Mouse (Mus musculus): Measurements from ENCODE around the gene Slc35e1. TPM values are rescaled to one million over a fixed set of nuclear protein-coding genes. Genes with fewer than 3 reads are reported as not detected.

The Slc35e1 gene
- total RNA-seq (2014; rRNA removed) (20.0 and 26.5 TPM in 2 replicates), polyA plus RNA-seq (2012; rRNA removed) (55.6 and 59.8 TPM in 2 replicates)

GRCm38 (mm10) chr8:72491680-72492621 lies at the start of gene Slc35e1:
Gene Slc35e1 (minus strand): TSS chr8:72492614.
- Histone ChIP-seq H3K9ac (ENCODE audit: low read depth, low read length) (peak within 1 kb of the TSS; percentile 85), H3K79me2 (ENCODE audit: control insufficient read depth, insufficient read depth, low read length) (peaks cover 23% of the 10 kb centered on the region), H3K27ac (replicated peaks; ENCODE audit: insufficient read depth, low read depth, low read length) (peak within 1 kb of the TSS; percentile 87), H3K36me3 (ENCODE audit: control insufficient read depth, insufficient read depth, low read length) (0 out of 2 replicates have a peak, but pooled peaks cover 2% of the 10 kb centered on the region), H3K4me3 (ENCODE audit: insufficient read depth, low read depth, low read length) (peak within 1 kb of the TSS; percentile 72), H3K27me3 (ENCODE audit: control insufficient read depth, insufficient read depth, low read length) (no peaks in the 10 kb centered on the region), H3K4me1 (ENCODE audit: control insufficient read depth, insufficient read depth, low read length) (peaks cover 31% of the 10 kb centered on the region)
- TF ChIP-seq CTCF (IDR thresholded peaks at IDR 0.05; ENCODE audit: low read depth, low read length) (no peak), POLR2A (IDR thresholded peaks at IDR 0.05; ENCODE audit: extremely low read depth, insufficient read depth, low read length) (no peak)
- WGBS = under 1% methylated on average over 83 of the region's 98 CpGs
- DNase-seq (ENCODE audit: extremely low read depth, low read depth, low spot score) = peak; percentile 56

GRCm38 (mm10) chr8:72539234-72539633 lies 46.8 kb upstream of the Slc35e1 start:
- no peak overlapping the region for H3K27ac ChIP-seq (replicated peaks; ENCODE audit: insufficient read depth, low read depth, low read length)
- H3K9ac ChIP-seq (ENCODE audit: low read depth, low read length) = no peak overlapping the region
- H3K79me2 ChIP-seq (ENCODE audit: control insufficient read depth, insufficient read depth, low read length) = peaks cover 49% of the 10 kb centered on the region
- TF ChIP-seq POLR2A (IDR thresholded peaks at IDR 0.05; ENCODE audit: extremely low read depth, insufficient read depth, low read length) (no peak), CTCF (IDR thresholded peaks at IDR 0.05; ENCODE audit: low read depth, low read length) (peak; percentile 58)
- DNase-seq (ENCODE audit: extremely low read depth, low read depth, low spot score) = peak; percentile 43
- H3K4me3 ChIP-seq (ENCODE audit: insufficient read depth, low read depth, low read length) = no peak overlapping the region
- H3K4me1 ChIP-seq (ENCODE audit: control insufficient read depth, insufficient read depth, low read length) = peaks cover 12% of the 10 kb centered on the region
- no peaks in the 10 kb centered on the region for H3K27me3 ChIP-seq (ENCODE audit: control insufficient read depth, insufficient read depth, low read length)
- H3K36me3 ChIP-seq (ENCODE audit: control insufficient read depth, insufficient read depth, low read length) = no peaks in the 10 kb centered on the region

DNA sequence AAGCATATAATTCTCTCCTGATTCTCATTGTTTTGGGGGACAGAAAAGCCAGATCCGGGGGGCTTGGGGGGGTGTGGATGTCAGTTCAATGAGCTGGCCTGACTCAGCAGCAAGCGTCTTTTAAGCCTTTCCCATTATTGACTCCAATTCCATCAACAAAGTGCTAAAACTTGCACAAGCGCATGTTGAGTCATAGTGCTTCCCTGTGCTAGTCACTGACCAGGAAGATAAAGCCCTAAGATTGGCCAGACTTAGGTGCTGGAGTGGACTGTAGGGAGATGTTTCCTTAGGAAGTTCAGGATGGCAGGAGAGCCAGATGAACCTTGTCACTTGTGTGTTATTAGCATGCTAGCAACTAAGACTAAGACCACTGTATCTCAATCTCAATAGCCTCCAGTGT lies 42.5 kb upstream of the Slc35e1 start:
- TF ChIP-seq CTCF (IDR thresholded peaks at IDR 0.05; ENCODE audit: low read depth, low read length) (no peak), POLR2A (IDR thresholded peaks at IDR 0.05; ENCODE audit: extremely low read depth, insufficient read depth, low read length) (no peak)
- H3K27me3 ChIP-seq (ENCODE audit: control insufficient read depth, insufficient read depth, low read length) = no peaks in the 10 kb centered on the region
- H3K9ac ChIP-seq (ENCODE audit: low read depth, low read length) = no peak overlapping the region
- H3K27ac ChIP-seq (replicated peaks; ENCODE audit: insufficient read depth, low read depth, low read length) = no peak overlapping the region
- no peak overlapping the region for H3K4me3 ChIP-seq (ENCODE audit: insufficient read depth, low read depth, low read length)
- peak; percentile 70 for DNase-seq (ENCODE audit: extremely low read depth, low read depth, low spot score)
- peaks cover 51% of the 10 kb centered on the region for H3K79me2 ChIP-seq (ENCODE audit: control insufficient read depth, insufficient read depth, low read length)
- 38% methylated on average over 3 of the region's 3 CpGs for WGBS
- no peaks in the 10 kb centered on the region for H3K36me3 ChIP-seq (ENCODE audit: control insufficient read depth, insufficient read depth, low read length)
- peaks cover 6% of the 10 kb centered on the region; the same call in 1 of the 2 replicates for H3K4me1 ChIP-seq (ENCODE audit: control insufficient read depth, insufficient read depth, low read length)

DNA sequence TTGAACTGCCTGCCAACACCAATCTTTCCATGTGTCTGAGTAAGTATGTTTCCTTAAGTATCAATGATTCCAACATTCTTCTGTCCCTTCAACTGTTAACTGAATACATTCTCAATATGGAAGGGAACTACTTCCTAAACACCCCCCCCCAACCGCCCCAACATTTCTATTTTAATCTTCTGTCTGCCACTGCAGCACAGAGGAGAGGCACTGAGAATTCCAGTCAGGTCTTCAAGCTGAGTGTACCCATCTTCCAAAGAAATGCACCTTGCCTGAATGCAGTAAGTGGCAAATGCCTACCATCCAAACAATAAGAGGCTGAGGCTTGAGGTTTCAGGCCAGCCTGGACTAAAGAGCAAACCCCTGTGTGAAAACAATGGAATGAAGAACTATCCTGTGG lies 39.7 kb upstream of the Slc35e1 start:
- Histone ChIP-seq H3K36me3 (ENCODE audit: control insufficient read depth, insufficient read depth, low read length) (no peaks in the 10 kb centered on the region), H3K4me1 (ENCODE audit: control insufficient read depth, insufficient read depth, low read length) (peaks cover 6% of the 10 kb centered on the region; the same call in 1 of the 2 replicates), H3K27ac (replicated peaks; ENCODE audit: insufficient read depth, low read depth, low read length) (no peak overlapping the region), H3K9ac (ENCODE audit: low read depth, low read length) (no peak overlapping the region), H3K27me3 (ENCODE audit: control insufficient read depth, insufficient read depth, low read length) (no peaks in the 10 kb centered on the region), H3K79me2 (ENCODE audit: control insufficient read depth, insufficient read depth, low read length) (peaks cover 51% of the 10 kb centered on the region), H3K4me3 (ENCODE audit: insufficient read depth, low read depth, low read length) (no peak overlapping the region)
- 98% methylated on average over 1 of the region's 1 CpGs for WGBS
- TF ChIP-seq CTCF (IDR thresholded peaks at IDR 0.05; ENCODE audit: low read depth, low read length) = no peak
- TF ChIP-seq POLR2A (IDR thresholded peaks at IDR 0.05; ENCODE audit: extremely low read depth, insufficient read depth, low read length) = no peak
- DNase-seq (ENCODE audit: extremely low read depth, low read depth, low spot score) = no peak

GRCm38 (mm10) chr8:72521888-72522287 lies 29.5 kb upstream of the Slc35e1 start:
- H3K27me3 ChIP-seq (ENCODE audit: control insufficient read depth, insufficient read depth, low read length) = no peaks in the 10 kb centered on the region
- H3K36me3 ChIP-seq (ENCODE audit: control insufficient read depth, insufficient read depth, low read length) = no peaks in the 10 kb centered on the region
- TF ChIP-seq POLR2A (IDR thresholded peaks at IDR 0.05; ENCODE audit: extremely low read depth, insufficient read depth, low read length) (no peak), CTCF (IDR thresholded peaks at IDR 0.05; ENCODE audit: low read depth, low read length) (no peak)
- no peak overlapping the region for H3K9ac ChIP-seq (ENCODE audit: low read depth, low read length)
- H3K27ac ChIP-seq (replicated peaks; ENCODE audit: insufficient read depth, low read depth, low read length) = no peak overlapping the region
- peaks cover 27% of the 10 kb centered on the region; the same call in 1 of the 2 replicates for H3K79me2 ChIP-seq (ENCODE audit: control insufficient read depth, insufficient read depth, low read length)
- H3K4me3 ChIP-seq (ENCODE audit: insufficient read depth, low read depth, low read length) = no peak overlapping the region
- no peaks in the 10 kb centered on the region for H3K4me1 ChIP-seq (ENCODE audit: control insufficient read depth, insufficient read depth, low read length)
- no peak for DNase-seq (ENCODE audit: extremely low read depth, low read depth, low spot score)
